Comparison of ENCODE assay signal across 8 mouse cellular contexts in the genomic region with DNA sequence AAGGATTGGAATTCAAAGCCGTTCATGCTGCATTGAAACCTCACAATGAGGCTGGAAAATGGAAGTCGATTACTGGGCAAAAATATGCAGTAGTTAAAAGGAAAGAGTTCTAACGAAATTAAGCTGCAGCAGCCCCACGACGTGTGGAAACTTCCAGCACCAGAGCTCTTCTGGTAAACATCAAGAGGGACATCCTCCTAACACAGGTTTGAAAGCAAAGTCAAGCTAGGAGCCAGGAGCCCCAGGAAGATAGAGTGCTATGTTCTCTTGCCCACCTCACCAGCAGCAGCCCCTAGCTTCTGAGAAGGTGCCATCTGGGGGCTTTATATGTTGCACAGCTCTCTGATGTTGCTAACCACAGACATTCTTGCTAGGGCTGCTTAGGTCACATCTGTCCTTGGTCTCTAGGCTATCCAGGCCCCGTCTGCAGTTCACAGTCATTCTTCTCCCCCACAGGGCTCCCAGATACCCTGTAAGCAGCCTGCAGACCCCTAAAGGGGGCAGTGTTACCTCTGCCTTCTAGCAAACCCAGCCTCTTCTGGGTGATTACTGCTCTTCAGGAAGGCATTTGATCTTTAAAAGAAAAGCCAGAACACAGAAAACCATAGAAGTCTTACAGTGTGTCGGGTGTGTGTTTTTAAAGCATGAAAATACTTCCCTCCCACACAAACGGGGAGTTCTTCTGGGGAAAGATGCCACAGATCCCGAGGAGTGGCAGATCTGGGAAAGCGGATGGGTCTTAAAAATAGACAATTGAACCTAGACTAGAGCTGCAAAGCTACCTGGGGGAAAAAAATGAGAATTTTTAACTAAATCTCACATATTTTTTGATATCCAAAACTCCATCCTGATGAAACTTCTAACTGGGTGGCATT. TPM values are rescaled to one million over a fixed set of nuclear protein-coding genes. Genes with fewer than 3 reads are reported as not detected.
DNase-seq lines count a peak whose midpoint lies in the region; ATAC-seq lines count a peak whose summit lies in the region.

No protein-coding gene starts in this region.

- H3K27me3 ChIP-seq in forebrain, embryonic 16.5 days (replicated peaks; ENCODE audit: control insufficient read depth, insufficient read depth, low read length), result no peaks in the 10 kb centered on the region
- H3K27me3 ChIP-seq in limb, embryonic 13.5 days, result no peaks in the 10 kb centered on the region
- H3K27me3 ChIP-seq in neural tube, embryonic 15.5 days (replicated peaks), result no peaks in the 10 kb centered on the region

- peak overlapping the region; percentile 46; the same call in 1 of the 2 replicates for H3K27ac ChIP-seq in forebrain, embryonic 16.5 days (ENCODE audit: low read length)
- peak overlapping the region; percentile 22; the same call in 1 of the 2 replicates for H3K27ac ChIP-seq in limb, embryonic 13.5 days
- H3K27ac ChIP-seq in neural tube, embryonic 15.5 days (replicated peaks), result peak overlapping the region; percentile 95

- ATAC-seq in forebrain, embryonic 16.5 days, result no peak
- ATAC-seq in limb, embryonic 13.5 days (ENCODE audit: low FRiP score, low read depth), result no peak
- no peak for ATAC-seq in neural tube, embryonic 15.5 days (ENCODE audit: low FRiP score)

- peak overlapping the region; percentile 90 for H3K4me3 ChIP-seq in forebrain, embryonic 16.5 days (replicated peaks; ENCODE audit: low read length)
- H3K4me3 ChIP-seq in limb, embryonic 13.5 days, result peak overlapping the region; percentile 86
- peak overlapping the region; percentile 83 for H3K4me3 ChIP-seq in neural tube, embryonic 15.5 days (replicated peaks)

- peak overlapping the region; percentile 56 for H3K4me2 ChIP-seq in forebrain, embryonic 16.5 days (ENCODE audit: low read length)
- peak overlapping the region; percentile 75 for H3K4me2 ChIP-seq in limb, embryonic 13.5 days (replicated peaks)
- H3K4me2 ChIP-seq in neural tube, embryonic 15.5 days, result peak overlapping the region; percentile 73

- H3K9me3 ChIP-seq in forebrain, embryonic 16.5 days (ENCODE audit: control insufficient read depth, low read length), result no peaks in the 10 kb centered on the region
- H3K9me3 ChIP-seq in limb, embryonic 13.5 days, result no peaks in the 10 kb centered on the region
- H3K9me3 ChIP-seq in neural tube, embryonic 15.5 days (replicated peaks), result no peaks in the 10 kb centered on the region

- peak; percentile 27 for DNase-seq in cerebellum, adult 11-12 months
- no peak for DNase-seq in cerebellum, adult 9-11 months
- peak; percentile 19 for DNase-seq in lung, postnatal 10 days
- no peak for DNase-seq in lung, adult 18-20 months
- DNase-seq in urinary bladder, postnatal 14 days (ENCODE audit: low spot score), result no peak

- 8% methylated on average over 10 of the region's 10 CpGs for WGBS in forebrain, embryonic 16.5 days
- 23% methylated on average over 10 of the region's 10 CpGs for WGBS in limb, embryonic 13.5 days
- WGBS in neural tube, embryonic 15.5 days, result 14% methylated on average over 10 of the region's 10 CpGs

- H3K36me3 ChIP-seq in forebrain, embryonic 16.5 days (ENCODE audit: control insufficient read depth, insufficient read depth), result no peaks in the 10 kb centered on the region
- no peaks in the 10 kb centered on the region; the same call in 1 of the 2 replicates for H3K36me3 ChIP-seq in limb, embryonic 13.5 days
- no peaks in the 10 kb centered on the region for H3K36me3 ChIP-seq in neural tube, embryonic 15.5 days

- peaks cover 38% of the 10 kb centered on the region for H3K4me1 ChIP-seq in forebrain, embryonic 16.5 days (replicated peaks; ENCODE audit: control insufficient read depth, insufficient read depth, low read length)
- H3K4me1 ChIP-seq in limb, embryonic 13.5 days, result peaks cover 51% of the 10 kb centered on the region
- peaks cover 60% of the 10 kb centered on the region for H3K4me1 ChIP-seq in neural tube, embryonic 15.5 days

- H3K9ac ChIP-seq in forebrain, embryonic 16.5 days (replicated peaks; ENCODE audit: low read depth, low read length), result peak overlapping the region; percentile 52
- peak overlapping the region; percentile 89 for H3K9ac ChIP-seq in limb, embryonic 13.5 days
- peak overlapping the region; percentile 88 for H3K9ac ChIP-seq in neural tube, embryonic 15.5 days (replicated peaks)

RNA-seq across cellular contexts. Expression of a gene that starts 17.2 kb away (rescaled TPM):
- polyA plus RNA-seq in forebrain, embryonic 16.5 days (2015; fragmentation: Nextera tagmentation; extraction: Ambion mirVana), result 31.3 and 32.8 TPM in 2 replicates
- polyA plus RNA-seq in limb, embryonic 13.5 days (2015; fragmentation: Nextera tagmentation; extraction: Ambion mirVana), result 24.6 and 28.0 TPM in 2 replicates
- 31.2 and 37.7 TPM in 2 replicates for polyA plus RNA-seq in neural tube, embryonic 15.5 days (2015; fragmentation: Nextera tagmentation; extraction: Ambion mirVana)

Comparison
In these comparisons a context has a peak if more than half of its experiments do, and no peak if none do; other contexts are left out.
1. DNase-seq: peak in cerebellum, adult 11-12 months (single experiment) and lung, postnatal 10 days (single experiment); none in cerebellum, adult 9-11 months (single experiment), lung, adult 18-20 months (0 of 2) and urinary bladder, postnatal 14 days (single experiment).
2. H3K27ac ChIP-seq: peak in every context shown above with its lines; median percentile 95 in neural tube, embryonic 15.5 days; 46 in forebrain, embryonic 16.5 days; 22 in limb, embryonic 13.5 days.
3. Peak in every context shown above with its lines, with median percentiles within 50 percentile points of each other: H3K4me2 ChIP-seq, H3K4me3 ChIP-seq and H3K9ac ChIP-seq.